Mouse (Mus musculus): ENCODE measurements at regions not wholly inside any gene's neighbourhood (a gene's known extent, or its start where the extent isn't known, plus 50 kb on each side); places are given as distances from the start of the nearest gene placed in this dataset.

DNA sequence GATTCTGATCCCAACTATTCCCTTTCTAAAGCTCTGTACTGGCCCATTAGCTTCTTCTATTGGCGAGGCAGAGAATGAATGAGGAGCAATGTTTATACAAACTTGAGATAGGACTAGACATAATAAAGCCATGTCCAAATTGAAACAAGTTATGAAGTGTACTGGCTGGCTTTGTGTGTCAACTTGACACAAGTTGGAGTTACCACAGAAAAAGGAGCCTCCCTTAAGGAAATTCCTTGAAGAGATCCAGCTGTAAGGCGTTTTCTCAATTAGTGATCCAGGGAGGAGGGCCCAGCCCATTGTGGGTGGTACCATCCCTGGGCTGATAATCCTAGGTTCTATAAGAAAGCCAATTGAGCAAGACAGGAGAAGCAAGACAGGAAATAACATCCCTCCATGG, 135.9 kb upstream of the Cr2 start:
- DNase-seq (ENCODE audit: low read depth), result no peak
- TF ChIP-seq POLR2A (IDR thresholded peaks at IDR 0.05; ENCODE audit: borderline replicate concordance, extremely low read depth, insufficient read depth, insufficient read length, poor library complexity, severe bottlenecking), result no peak
- TF ChIP-seq CTCF (IDR thresholded peaks at IDR 0.05; ENCODE audit: borderline replicate concordance, extremely low read depth, insufficient read depth, insufficient read length), result no peak

DNA sequence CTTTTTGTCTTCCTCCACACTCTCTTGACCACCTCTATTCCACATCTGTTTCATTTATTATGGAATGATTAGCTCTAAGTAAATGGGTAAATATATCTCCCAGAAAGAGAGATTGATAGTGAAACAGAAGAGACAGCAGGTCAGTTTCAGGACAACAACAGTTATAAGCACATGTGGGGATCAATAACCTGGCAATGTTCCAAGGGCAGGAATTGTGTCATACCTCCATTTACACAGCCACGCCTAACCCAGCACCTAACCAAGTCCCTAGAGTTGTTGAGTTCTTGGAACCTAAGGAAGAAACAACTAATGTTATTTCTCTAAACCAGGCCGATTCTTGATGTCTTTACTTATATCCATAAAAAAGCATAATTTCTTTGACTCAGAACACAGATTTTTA, 108.6 kb upstream of the Cr2 start:
- no peak for DNase-seq (ENCODE audit: low read depth)
- no peak for TF ChIP-seq CTCF (IDR thresholded peaks at IDR 0.05; ENCODE audit: borderline replicate concordance, extremely low read depth, insufficient read depth, insufficient read length)
- no peak for TF ChIP-seq POLR2A (IDR thresholded peaks at IDR 0.05; ENCODE audit: borderline replicate concordance, extremely low read depth, insufficient read depth, insufficient read length, poor library complexity, severe bottlenecking)

DNA sequence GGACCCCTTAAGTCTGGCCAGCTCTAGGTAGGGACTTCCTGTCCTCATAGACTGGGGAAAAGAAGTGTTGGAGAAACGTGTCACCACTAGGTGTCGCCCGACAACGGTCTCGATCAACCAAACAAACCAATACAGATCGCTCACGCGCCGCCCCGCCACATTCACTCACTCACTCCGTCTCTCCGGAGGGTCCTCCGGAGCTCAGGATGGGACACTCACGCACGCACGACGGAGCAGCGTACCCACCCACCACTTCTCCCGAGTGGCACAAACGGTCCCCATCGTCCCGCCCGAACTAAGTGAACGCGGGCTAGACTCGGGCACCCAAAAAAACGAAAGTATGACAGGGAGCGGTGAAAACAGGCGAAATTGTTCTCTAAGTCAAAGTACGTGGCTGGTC, 65.0 kb upstream of the Cr2 start:
- peak; percentile 99 for DNase-seq (ENCODE audit: low read depth)
- TF ChIP-seq POLR2A (IDR thresholded peaks at IDR 0.05; ENCODE audit: borderline replicate concordance, extremely low read depth, insufficient read depth, insufficient read length, poor library complexity, severe bottlenecking) (no peak), CTCF (IDR thresholded peaks at IDR 0.05; ENCODE audit: borderline replicate concordance, extremely low read depth, insufficient read depth, insufficient read length) (no peak)

DNA sequence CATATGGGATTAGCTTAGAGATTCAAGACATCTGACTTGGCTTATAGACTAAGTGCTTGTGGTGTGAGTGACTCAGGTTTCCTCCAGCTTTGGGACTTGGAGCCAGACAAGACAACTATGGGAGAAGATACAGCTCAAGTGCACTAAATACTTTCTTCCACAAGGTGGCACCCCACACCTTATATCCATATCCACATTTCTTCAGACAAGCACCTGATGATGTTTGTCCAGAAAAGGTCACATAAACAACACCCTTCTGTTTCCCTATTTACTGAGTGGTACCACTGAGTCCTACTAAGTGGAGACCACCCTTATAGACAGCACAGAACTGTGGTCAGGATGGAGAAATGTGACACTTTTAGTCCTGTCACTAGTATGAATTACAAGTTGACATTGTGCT, 56.1 kb upstream of the Cr2 start:
- TF ChIP-seq POLR2A (IDR thresholded peaks at IDR 0.05; ENCODE audit: borderline replicate concordance, extremely low read depth, insufficient read depth, insufficient read length, poor library complexity, severe bottlenecking) (no peak), CTCF (IDR thresholded peaks at IDR 0.05; ENCODE audit: borderline replicate concordance, extremely low read depth, insufficient read depth, insufficient read length) (peak; percentile 45; the same call in 1 of the 2 replicates)
- peak; percentile 70 for DNase-seq (ENCODE audit: low read depth)

DNA sequence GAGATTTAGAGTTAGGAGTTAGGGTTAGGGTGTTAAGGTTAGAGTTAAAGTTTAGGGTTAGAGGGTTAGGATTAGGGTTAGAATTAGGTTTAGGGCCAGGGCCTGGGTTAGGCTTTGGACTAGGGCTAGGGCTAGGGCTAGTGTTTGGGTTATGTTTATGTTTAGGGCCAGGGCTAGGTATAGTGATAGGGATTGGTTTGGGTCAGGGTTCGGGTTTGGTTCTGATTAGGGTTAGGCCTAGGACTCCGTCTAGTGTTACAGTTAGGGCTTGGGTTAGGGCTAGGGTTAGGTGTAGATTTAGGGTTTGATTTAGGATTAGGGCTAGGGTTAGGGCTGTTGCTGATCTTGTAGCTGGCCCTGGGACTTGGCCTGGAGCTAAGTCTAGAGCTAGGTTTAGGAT, 50.5 kb upstream of the Cr2 start:
- DNase-seq (ENCODE audit: low read depth), result no peak
- TF ChIP-seq POLR2A (IDR thresholded peaks at IDR 0.05; ENCODE audit: borderline replicate concordance, extremely low read depth, insufficient read depth, insufficient read length, poor library complexity, severe bottlenecking) (no peak), CTCF (IDR thresholded peaks at IDR 0.05; ENCODE audit: borderline replicate concordance, extremely low read depth, insufficient read depth, insufficient read length) (no peak)

Data from brain, embryonic 14.5 days (tissue).